In genomic region chr2:74692808-74693431, GRCm38 (mm10) we compare ENCODE assay signal across 18 mouse cellular contexts. TPM values are rescaled to one million over a fixed set of nuclear protein-coding genes. Genes with fewer than 3 reads are reported as not detected.
DNase-seq lines count a peak whose midpoint lies in the region; ATAC-seq and TF ChIP-seq lines count a peak whose summit lies in the region.
"Had no signal": no experiment of that assay in that cellular context is flagged by ENCODE, and none has a peak within 500 bp of the region (broad histone marks: within the 10 kb centered on the region; RNA-seq: fewer than 3 reads in every experiment).

No protein-coding gene starts in this region.

- no peaks in the 10 kb centered on the region for H3K4me1 ChIP-seq in kidney, adult 2 months (ENCODE audit: control insufficient read depth, insufficient read depth, low read length)
- H3K4me1 ChIP-seq in intestine, embryonic 16.5 days (ENCODE audit: control insufficient read depth, insufficient read depth, low read length): no peaks in the 10 kb centered on the region
- 0 out of 2 replicates have a peak, but pooled peaks cover 5% of the 10 kb centered on the region for H3K4me1 ChIP-seq in neural tube, embryonic 11.5 days (ENCODE audit: control insufficient read depth, insufficient read depth, low read length)
- peaks cover 5% of the 10 kb centered on the region for H3K4me1 ChIP-seq in forebrain, embryonic 15.5 days

- ATAC-seq in intestine, embryonic 16.5 days: no peak
- no peak for ATAC-seq in neural tube, embryonic 11.5 days (ENCODE audit: insufficient read depth, low FRiP score, low TSS enrichment)
- no peak for ATAC-seq in forebrain, embryonic 15.5 days (replicated peaks)

- peak overlapping the region; percentile 49 for H3K9ac ChIP-seq in intestine, embryonic 16.5 days (ENCODE audit: low read depth, low read length)
- H3K9ac ChIP-seq in neural tube, embryonic 11.5 days (ENCODE audit: low read length): peak overlapping the region; percentile 62
- no peak overlapping the region for H3K9ac ChIP-seq in forebrain, embryonic 15.5 days (replicated peaks)
- H3K9ac ChIP-seq: embryonic facial prominence, embryonic 12.5 days; forebrain, embryonic 12.5 days had no signal

- H3K9me3 ChIP-seq in intestine, embryonic 16.5 days (ENCODE audit: control insufficient read depth, low read length): no peaks in the 10 kb centered on the region
- no peaks in the 10 kb centered on the region for H3K9me3 ChIP-seq in neural tube, embryonic 11.5 days (ENCODE audit: control insufficient read depth, low read length)
- H3K9me3 ChIP-seq in forebrain, embryonic 15.5 days: no peaks in the 10 kb centered on the region
- H3K9me3 ChIP-seq: embryonic facial prominence, embryonic 12.5 days; forebrain, embryonic 12.5 days had no signal

- 13% methylated on average over 20 of the region's 20 CpGs for whole genome bisulfite sequencing in kidney, adult 2 months
- 3% methylated on average over 20 of the region's 20 CpGs for WGBS in intestine, embryonic 16.5 days
- WGBS in neural tube, embryonic 11.5 days: under 1% methylated on average over 20 of the region's 20 CpGs
- WGBS in forebrain, embryonic 15.5 days: 1% methylated on average over 20 of the region's 20 CpGs

- H3K36me3 ChIP-seq in kidney, adult 2 months (ENCODE audit: control insufficient read depth, insufficient read depth, low read length): no peaks in the 10 kb centered on the region
- no peaks in the 10 kb centered on the region for H3K36me3 ChIP-seq in intestine, embryonic 16.5 days (ENCODE audit: control insufficient read depth, insufficient read depth, low read length)
- H3K36me3 ChIP-seq in neural tube, embryonic 11.5 days (ENCODE audit: control insufficient read depth, insufficient read depth, low read length): no peaks in the 10 kb centered on the region
- H3K36me3 ChIP-seq in forebrain, embryonic 15.5 days: no peaks in the 10 kb centered on the region
- H3K36me3 ChIP-seq: embryonic facial prominence, embryonic 12.5 days; forebrain, embryonic 12.5 days had no signal

- H3K4me3 ChIP-seq in kidney, adult 2 months (ENCODE audit: insufficient read depth, low read depth, low read length): peak overlapping the region; percentile 52
- peak overlapping the region; percentile 31 for H3K4me3 ChIP-seq in intestine, embryonic 16.5 days (ENCODE audit: low read length)
- H3K4me3 ChIP-seq in neural tube, embryonic 11.5 days (ENCODE audit: low read depth, low read length): peak overlapping the region; percentile 46
- H3K4me3 ChIP-seq in forebrain, embryonic 15.5 days: no peak overlapping the region
- H3K4me3 ChIP-seq: embryonic facial prominence, embryonic 12.5 days; forebrain, embryonic 12.5 days; megakaryocyte, embryonic 14.5 days had no signal

- no peak for TF ChIP-seq CTCF in kidney, adult 2 months (conservative IDR thresholded peaks at IDR 0.05; ENCODE audit: insufficient read depth, insufficient read length, low read depth, low read length)

- peaks cover under 1% of the 10 kb centered on the region; the same call in 1 of the 2 replicates for H3K27me3 ChIP-seq in kidney, adult 2 months (replicated peaks; ENCODE audit: control insufficient read depth, insufficient read depth, low read length)
- H3K27me3 ChIP-seq in intestine, embryonic 16.5 days (replicated peaks; ENCODE audit: control insufficient read depth, insufficient read depth, low read length): peaks cover 90% of the 10 kb centered on the region
- H3K27me3 ChIP-seq in neural tube, embryonic 11.5 days (ENCODE audit: control insufficient read depth, insufficient read depth, low read length): peaks cover 86% of the 10 kb centered on the region
- H3K27me3 ChIP-seq in forebrain, embryonic 15.5 days: peaks cover 98% of the 10 kb centered on the region

- H3K27ac ChIP-seq in kidney, adult 2 months (ENCODE audit: insufficient read depth, low read depth, low read length): peak overlapping the region; percentile 93
- no peak overlapping the region for H3K27ac ChIP-seq in intestine, embryonic 16.5 days (ENCODE audit: low read length)
- H3K27ac ChIP-seq in neural tube, embryonic 11.5 days (ENCODE audit: low read depth, low read length): peak overlapping the region; percentile 65
- no peak overlapping the region for H3K27ac ChIP-seq in forebrain, embryonic 15.5 days (replicated peaks)
- H3K27ac ChIP-seq: embryonic facial prominence, embryonic 12.5 days; forebrain, embryonic 12.5 days had no signal

- peak; percentile 15 for DNase-seq in kidney, adult 2 months
- no peak for DNase-seq in kidney, postnatal 36 days
- DNase-seq in ZHBTc4 (ENCODE audit: low read depth, low spot score): peak; percentile 38
- peak; percentile 49 for DNase-seq in neural tube, embryonic 11.5 days (ENCODE audit: low spot score)
- DNase-seq in cerebellum, postnatal 25 days: no peak
- DNase-seq: adrenal gland, postnatal 25 days; cerebellum, postnatal 14 days; gastrocnemius, postnatal 10 days; retina, postnatal 1 day had no signal

- no peak for TF ChIP-seq POLR2A in kidney, adult 2 months (IDR thresholded peaks at IDR 0.05; ENCODE audit: low read depth, low read length)

- no peak overlapping the region for H3K4me2 ChIP-seq in intestine, embryonic 16.5 days (ENCODE audit: low read depth, low read length)
- peak overlapping the region; percentile 65 for H3K4me2 ChIP-seq in neural tube, embryonic 11.5 days (ENCODE audit: low read depth)
- no peak overlapping the region for H3K4me2 ChIP-seq in forebrain, embryonic 15.5 days (replicated peaks)
- H3K4me2 ChIP-seq: embryonic facial prominence, embryonic 12.5 days; forebrain, embryonic 12.5 days; liver, embryonic 11.5 days had no signal

RNA-seq across cellular contexts. Expression of gene Hoxd10, which starts 1.2 kb away (rescaled TPM):
- polyA plus RNA-seq in kidney, adult 2 months (2012; rRNA removed): 7.6 and 7.9 TPM in 2 replicates
- 3.7 and 4.4 TPM in 2 replicates for polyA plus RNA-seq in intestine, embryonic 16.5 days (2015; fragmentation: Nextera tagmentation; extraction: Ambion mirVana)
- polyA plus RNA-seq in neural tube, embryonic 11.5 days (2014; fragmentation: Nextera tagmentation; extraction: Ambion mirVana): 28.1 and 29.3 TPM in 2 replicates
- not detected in 2 replicates for polyA plus RNA-seq in forebrain, embryonic 15.5 days (2015; fragmentation: Nextera tagmentation; extraction: Ambion mirVana)
- polyA plus RNA-seq: embryonic facial prominence, embryonic 12.5 days; forebrain, embryonic 12.5 days; hindbrain, embryonic 11.5 days had no signal

RNA-seq across cellular contexts. Expression of gene Hoxd9, which starts 4.6 kb away (rescaled TPM):
- polyA plus RNA-seq in kidney, adult 2 months (2012; rRNA removed): 23.9 and 26.0 TPM in 2 replicates
- 1.8 and 2.5 TPM in 2 replicates for polyA plus RNA-seq in intestine, embryonic 16.5 days (2015; fragmentation: Nextera tagmentation; extraction: Ambion mirVana)
- 14.3 and 17.3 TPM in 2 replicates for polyA plus RNA-seq in neural tube, embryonic 11.5 days (2014; fragmentation: Nextera tagmentation; extraction: Ambion mirVana)
- not detected in 2 replicates for polyA plus RNA-seq in forebrain, embryonic 15.5 days (2015; fragmentation: Nextera tagmentation; extraction: Ambion mirVana)
- polyA plus RNA-seq: forebrain, embryonic 12.5 days had no signal

RNA-seq across cellular contexts. Expression of gene Hoxd8, which starts 11.5 kb away (rescaled TPM):
- polyA plus RNA-seq in kidney, adult 2 months (2012; rRNA removed): 45.8 and 46.2 TPM in 2 replicates
- polyA plus RNA-seq in intestine, embryonic 16.5 days (2015; fragmentation: Nextera tagmentation; extraction: Ambion mirVana): 3.1 TPM in 2 replicates
- 21.3 and 23.1 TPM in 2 replicates for polyA plus RNA-seq in neural tube, embryonic 11.5 days (2014; fragmentation: Nextera tagmentation; extraction: Ambion mirVana)
- 0.10 TPM in 1 of 2 replicates, not detected in the other for polyA plus RNA-seq in forebrain, embryonic 15.5 days (2015; fragmentation: Nextera tagmentation; extraction: Ambion mirVana)
- polyA plus RNA-seq: forebrain, embryonic 12.5 days had no signal

RNA-seq across cellular contexts. Expression of gene Hoxd11, which starts 13.6 kb away (rescaled TPM):
- polyA plus RNA-seq in kidney, adult 2 months (2012; rRNA removed): 2.1 and 2.8 TPM in 2 replicates
- 0.69 and 1.1 TPM in 2 replicates for polyA plus RNA-seq in intestine, embryonic 16.5 days (2015; fragmentation: Nextera tagmentation; extraction: Ambion mirVana)
- polyA plus RNA-seq in neural tube, embryonic 11.5 days (2014; fragmentation: Nextera tagmentation; extraction: Ambion mirVana): 8.1 and 8.5 TPM in 2 replicates
- not detected in 2 replicates for polyA plus RNA-seq in forebrain, embryonic 15.5 days (2015; fragmentation: Nextera tagmentation; extraction: Ambion mirVana)
- polyA plus RNA-seq: embryonic facial prominence, embryonic 12.5 days; forebrain, embryonic 12.5 days; hindbrain, embryonic 11.5 days; lung, embryonic 16.5 days; stomach, embryonic 16.5 days had no signal

RNA-seq across cellular contexts. Expression of gene Hoxd12, which starts 18.1 kb away (rescaled TPM):
- not detected in 2 replicates for polyA plus RNA-seq in kidney, adult 2 months (2012; rRNA removed)
- polyA plus RNA-seq in intestine, embryonic 16.5 days (2015; fragmentation: Nextera tagmentation; extraction: Ambion mirVana): 0.32 and 0.60 TPM in 2 replicates
- polyA plus RNA-seq in neural tube, embryonic 11.5 days (2014; fragmentation: Nextera tagmentation; extraction: Ambion mirVana): 2.1 TPM in 2 replicates
- polyA plus RNA-seq in forebrain, embryonic 15.5 days (2015; fragmentation: Nextera tagmentation; extraction: Ambion mirVana): not detected in 2 replicates
- polyA plus RNA-seq: embryonic facial prominence, embryonic 12.5 days; forebrain, embryonic 12.5 days; hindbrain, embryonic 11.5 days; lung, embryonic 16.5 days had no signal

Comparison
In these comparisons a context has a peak if more than half of its experiments do, and no peak if none do; other contexts are left out.
1. DNase-seq: peak in kidney, adult 2 months (single experiment), ZHBTc4 (single experiment) and neural tube, embryonic 11.5 days (single experiment); none in kidney, postnatal 36 days (0 of 2) and cerebellum, postnatal 25 days (0 of 2).
2. H3K27ac ChIP-seq: peak in kidney, adult 2 months (single experiment) and neural tube, embryonic 11.5 days (single experiment); none in intestine, embryonic 16.5 days (single experiment) and forebrain, embryonic 15.5 days (single experiment).